Mouse (Mus musculus) CH12.LX (cell line): ENCODE data around the gene Rundc3a.

Source experiments
- ELF1 ChIP-seq: IDR thresholded peaks from 2 replicates; pipeline ENCODE4 v1.6.1; 2014; ENCODE audit warnings: low read depth, mild to moderate bottlenecking, inconsistent platforms, low read length, improper control_type of control experiment
- POLR2A ChIP-seq: IDR thresholded peaks from 2 replicates; pipeline ENCODE4 v1.6.1; 2011; ENCODE audit warnings: low read depth, mild to moderate bottlenecking, improper control_type of control experiment, low read length
- ZNF384 ChIP-seq: IDR thresholded peaks from 2 replicates; pipeline ENCODE4 v1.6.1; 2012; ENCODE audit warnings: low read depth, low read length, improper control_type of control experiment, inconsistent platforms

GRCm38 (mm10) chr11:102383365-102384136, 9.7 kb upstream of the Rundc3a start:
- TF ChIP-seq POLR2A (no peak), ZNF384 (no peak), ELF1 (no peak)
